Mouse (Mus musculus): ENCODE data around the gene Por.

DNA sequence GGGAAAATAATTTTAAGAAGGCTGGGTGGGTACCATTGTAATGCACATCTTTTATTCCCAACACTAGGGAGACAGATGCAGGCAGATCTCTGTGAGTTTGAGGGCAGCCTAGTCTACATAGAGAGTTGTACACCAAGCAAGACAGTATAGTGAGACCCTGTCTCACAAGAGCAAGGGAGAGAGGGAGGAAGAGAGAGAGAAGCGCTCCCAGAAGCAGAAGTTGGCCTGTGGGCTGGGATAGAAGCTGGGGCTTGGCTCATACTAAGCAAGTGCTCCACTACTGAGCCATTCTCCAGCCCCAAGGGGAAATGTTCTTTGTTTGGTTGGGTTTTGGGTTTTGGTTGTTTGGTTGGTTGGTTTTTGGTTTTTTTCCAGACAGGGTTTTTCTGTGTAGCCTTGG is 28.8 kb upstream of the Por start:
- TF ChIP-seq CTCF (IDR thresholded peaks at IDR 0.05; ENCODE audit: control insufficient read depth, insufficient read depth, low read length) (no peak), POLR2A (IDR thresholded peaks at IDR 0.05; ENCODE audit: borderline replicate concordance, control insufficient read depth, low read depth, low read length) (no peak)

Measured in bone marrow, adult 2 months (tissue).